Mouse (Mus musculus): ENCODE measurements around the gene Pcnt.

DNA sequence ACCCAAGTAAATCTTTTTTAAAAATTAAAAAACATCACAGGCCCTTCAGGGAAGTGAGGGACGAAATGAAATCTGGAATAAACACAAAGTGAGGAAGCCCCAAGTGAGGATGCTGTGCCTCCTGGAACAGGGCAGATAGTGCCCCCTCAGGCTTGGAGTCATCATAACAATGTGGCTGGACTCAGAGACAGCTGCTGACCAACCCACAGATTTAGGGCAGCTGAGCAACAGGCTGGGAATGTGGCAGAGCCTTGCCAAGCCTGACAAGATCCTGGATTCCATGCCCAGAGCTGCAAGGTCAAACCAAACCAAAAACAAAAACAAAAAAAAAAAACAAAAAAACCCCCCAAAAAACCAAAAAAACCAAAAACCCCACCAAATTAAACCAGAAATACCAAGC lies 18.7 kb upstream of the Pcnt start:
- TF ChIP-seq POLR2A (IDR thresholded peaks at IDR 0.05; ENCODE audit: borderline replicate concordance, insufficient read depth, low read length) (no peak), CTCF (IDR thresholded peaks at IDR 0.05; ENCODE audit: borderline replicate concordance, insufficient read depth, low read depth, low read length) (no peak)
